Comparison of ENCODE assay signal across 7 mouse cellular contexts in genomic region chr3:117869324-117869715, GRCm38 (mm10). TPM values are rescaled to one million over a fixed set of nuclear protein-coding genes. Genes with fewer than 3 reads are reported as not detected.
DNase-seq lines count a peak whose midpoint lies in the region; ATAC-seq lines count a peak whose summit lies in the region.

No protein-coding gene starts in this region.

- WGBS in forebrain, embryonic 15.5 days = 18% methylated on average over 2 of the region's 2 CpGs
- WGBS in limb, embryonic 13.5 days = 14% methylated on average over 2 of the region's 2 CpGs
- WGBS in stomach, embryonic 16.5 days = 8% methylated on average over 2 of the region's 2 CpGs

- H3K27ac ChIP-seq in forebrain, embryonic 15.5 days (replicated peaks) = peak overlapping the region; percentile 4; the same call in 1 of the 2 replicates
- H3K27ac ChIP-seq in limb, embryonic 13.5 days = peak overlapping the region; percentile 82
- peak overlapping the region; percentile 90 for H3K27ac ChIP-seq in stomach, embryonic 16.5 days (ENCODE audit: low read length)

- peak overlapping the region; percentile 98 for H3K4me3 ChIP-seq in megakaryocyte, embryonic 14.5 days (replicated peaks)
- H3K4me3 ChIP-seq in forebrain, embryonic 15.5 days = peak overlapping the region; percentile 54
- peak overlapping the region; percentile 64 for H3K4me3 ChIP-seq in limb, embryonic 13.5 days
- H3K4me3 ChIP-seq in stomach, embryonic 16.5 days (replicated peaks; ENCODE audit: low read length) = peak overlapping the region; percentile 78

- H3K4me1 ChIP-seq in megakaryocyte, embryonic 14.5 days = peaks cover 20% of the 10 kb centered on the region; the same call in 1 of the 2 replicates
- peaks cover 6% of the 10 kb centered on the region for H3K4me1 ChIP-seq in forebrain, embryonic 15.5 days
- peaks cover 16% of the 10 kb centered on the region for H3K4me1 ChIP-seq in limb, embryonic 13.5 days
- peaks cover 10% of the 10 kb centered on the region; the same call in 1 of the 2 replicates for H3K4me1 ChIP-seq in stomach, embryonic 16.5 days (ENCODE audit: control insufficient read depth, insufficient read depth, low read length)

- no peak for ATAC-seq in megakaryocyte, adult 5-6 weeks (ENCODE audit: poor library complexity, severe bottlenecking)
- no peak for ATAC-seq in forebrain, embryonic 15.5 days (replicated peaks)
- no peak for ATAC-seq in limb, embryonic 13.5 days (ENCODE audit: low FRiP score, low read depth)
- ATAC-seq in stomach, embryonic 16.5 days (ENCODE audit: insufficient read depth, low FRiP score) = no peak
- ATAC-seq in inflammation-experienced regulatory T-cells, adult 6 months = no peak

- DNase-seq in layer of hippocampus, postnatal 10 days (ENCODE audit: low spot score in 2 of 2) = no peak

- H3K9me3 ChIP-seq in megakaryocyte, embryonic 14.5 days = no peaks in the 10 kb centered on the region
- H3K9me3 ChIP-seq in forebrain, embryonic 15.5 days = no peaks in the 10 kb centered on the region
- no peaks in the 10 kb centered on the region for H3K9me3 ChIP-seq in limb, embryonic 13.5 days
- H3K9me3 ChIP-seq in stomach, embryonic 16.5 days (replicated peaks; ENCODE audit: control insufficient read depth, low read length) = no peaks in the 10 kb centered on the region

- peak overlapping the region; percentile 79 for H3K4me2 ChIP-seq in forebrain, embryonic 15.5 days (replicated peaks)
- peak overlapping the region; percentile 70 for H3K4me2 ChIP-seq in limb, embryonic 13.5 days (replicated peaks)
- peak overlapping the region; percentile 70 for H3K4me2 ChIP-seq in stomach, embryonic 16.5 days (ENCODE audit: low read depth, low read length)

- peak overlapping the region; percentile 55 for H3K9ac ChIP-seq in forebrain, embryonic 15.5 days (replicated peaks)
- H3K9ac ChIP-seq in limb, embryonic 13.5 days = peak overlapping the region; percentile 77
- peak overlapping the region; percentile 89 for H3K9ac ChIP-seq in stomach, embryonic 16.5 days (ENCODE audit: low read length)

- no peaks in the 10 kb centered on the region for H3K36me3 ChIP-seq in megakaryocyte, embryonic 14.5 days (replicated peaks; ENCODE audit: low read length)
- no peaks in the 10 kb centered on the region for H3K36me3 ChIP-seq in forebrain, embryonic 15.5 days
- H3K36me3 ChIP-seq in limb, embryonic 13.5 days = no peaks in the 10 kb centered on the region
- H3K36me3 ChIP-seq in stomach, embryonic 16.5 days (ENCODE audit: control insufficient read depth, insufficient read depth, low read length) = no peaks in the 10 kb centered on the region

- H3K27me3 ChIP-seq in megakaryocyte, embryonic 14.5 days (replicated peaks) = no peaks in the 10 kb centered on the region
- H3K27me3 ChIP-seq in forebrain, embryonic 15.5 days = no peaks in the 10 kb centered on the region
- H3K27me3 ChIP-seq in limb, embryonic 13.5 days = no peaks in the 10 kb centered on the region
- H3K27me3 ChIP-seq in stomach, embryonic 16.5 days (ENCODE audit: control insufficient read depth, insufficient read depth, low read length) = no peaks in the 10 kb centered on the region

RNA-seq across cellular contexts. Expression of gene Snx7, which starts 0.6 kb away (rescaled TPM):
- polyA plus RNA-seq in megakaryocyte, embryonic 14.5 days (2012; ENCODE audit: insufficient read depth, low replicate concordance) = 3.0 TPM in 1 of 2 replicates, not detected in the other
- 9.9 and 13.2 TPM in 2 replicates for total RNA-seq in megakaryocyte, adult 5-6 weeks (2015)
- total RNA-seq in megakaryocyte, adult 5-6 weeks (2017) = 16.0 and 20.4 TPM in 2 replicates
- polyA plus RNA-seq in forebrain, embryonic 15.5 days (2015; fragmentation: Nextera tagmentation; extraction: Ambion mirVana) = 15.2 and 17.8 TPM in 2 replicates
- polyA plus RNA-seq in limb, embryonic 13.5 days (2015; fragmentation: Nextera tagmentation; extraction: Ambion mirVana) = 28.7 and 29.4 TPM in 2 replicates
- polyA plus RNA-seq in stomach, embryonic 16.5 days (2015; fragmentation: Nextera tagmentation; extraction: Ambion mirVana) = 33.0 and 37.3 TPM in 2 replicates
- 10 to 100 TPM; 32.0 to 34.9 TPM for total RNA-seq in layer of hippocampus, postnatal 10 days (2021)
- under 1 TPM in 2 of 3 experiments, not detected in 1; 0.21 to 0.25 TPM for polyA plus RNA-seq in inflammation-experienced regulatory T-cells, adult 6 months (2017; shearing (Covaris generic))

Comparison
In these comparisons a context has a peak if more than half of its experiments do, and no peak if none do; other contexts are left out.
1. H3K27ac ChIP-seq: peak in every context shown above with its lines; median percentile 90 in stomach, embryonic 16.5 days; 82 in limb, embryonic 13.5 days; 4 in forebrain, embryonic 15.5 days.